In the genomic region with DNA sequence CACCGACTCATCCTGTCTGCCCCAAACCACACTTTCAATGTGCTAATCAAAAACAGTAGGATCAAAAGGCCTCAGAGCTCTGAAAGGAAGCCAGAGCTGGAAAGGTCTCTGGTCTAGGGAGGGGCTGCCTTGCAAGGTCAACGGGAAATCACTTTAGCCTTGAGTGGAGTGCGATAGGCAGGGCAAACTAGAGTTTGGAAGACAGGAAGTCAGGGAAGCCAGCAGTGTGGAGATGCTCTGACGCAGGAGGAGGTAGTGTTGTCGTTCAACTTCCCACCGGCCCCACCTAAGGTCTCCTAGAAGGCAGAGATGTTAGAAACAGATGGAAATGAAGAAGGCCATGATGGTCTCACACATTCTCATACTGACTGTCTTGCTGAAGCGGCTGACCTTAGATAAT, we compare ENCODE assay signal across 11 mouse cellular contexts. TPM values are rescaled to one million over a fixed set of nuclear protein-coding genes. Genes with fewer than 3 reads are reported as not detected.
A peak's percentile ranks its signal among the peaks of the same experiment; 100 is the strongest.
DNase-seq lines count a peak whose midpoint lies in the region; ATAC-seq lines count a peak whose summit lies in the region.
"Had no signal": no experiment of that assay in that cellular context is flagged by ENCODE, and none has a peak within 500 bp of the region (broad histone marks: within the 10 kb centered on the region; RNA-seq: fewer than 3 reads in every experiment).

No protein-coding gene starts in this region.

- WGBS in heart, embryonic 10.5 days = 35% methylated on average over 7 of the region's 7 CpGs
- WGBS in heart, embryonic 16.5 days = 35% methylated on average over 7 of the region's 7 CpGs

- no peak overlapping the region for H3K4me2 ChIP-seq in heart, embryonic 16.5 days (ENCODE audit: low read depth, low read length)
- H3K4me2 ChIP-seq: embryonic facial prominence, embryonic 13.5 days had no signal

- no peak overlapping the region for H3K9ac ChIP-seq in heart, embryonic 16.5 days (ENCODE audit: low read length)
- H3K9ac ChIP-seq: embryonic facial prominence, embryonic 13.5 days had no signal

- H3K9me3 ChIP-seq in heart, embryonic 10.5 days = no peaks in the 10 kb centered on the region
- H3K9me3 ChIP-seq in heart, embryonic 16.5 days (replicated peaks; ENCODE audit: control insufficient read depth, low read length) = no peaks in the 10 kb centered on the region

- H3K36me3 ChIP-seq in heart, embryonic 10.5 days = no peaks in the 10 kb centered on the region
- no peaks in the 10 kb centered on the region for H3K36me3 ChIP-seq in heart, embryonic 16.5 days (ENCODE audit: control insufficient read depth, insufficient read depth)
- H3K36me3 ChIP-seq: embryonic facial prominence, embryonic 13.5 days had no signal

- peak; percentile 73 for ATAC-seq in heart, embryonic 16.5 days (replicated peaks; ENCODE audit: extremely low read depth, insufficient read depth, low FRiP score)
- ATAC-seq in megakaryocyte progenitor cell, adult 5-6 weeks (replicated peaks; ENCODE audit: poor library complexity) = no peak
- ATAC-seq: hindbrain, embryonic 16.5 days; Patski had no signal

- H3K27me3 ChIP-seq in heart, embryonic 10.5 days (ENCODE audit: insufficient read depth, poor library complexity, severe bottlenecking) = no peaks in the 10 kb centered on the region
- H3K27me3 ChIP-seq in heart, embryonic 16.5 days (ENCODE audit: control insufficient read depth, insufficient read depth, low read length) = no peaks in the 10 kb centered on the region
- H3K27me3 ChIP-seq: embryonic facial prominence, embryonic 13.5 days; Patski had no signal

- peak; percentile 98 for DNase-seq in heart, adult 11 months
- DNase-seq in heart, embryonic 10.5 days (ENCODE audit: low spot score) = no peak
- peak; percentile 86 for DNase-seq in ZHBTc4 (ENCODE audit: low read depth, low spot score)
- DNase-seq in kidney, postnatal 25 days = peak; percentile 48 to 78
- DNase-seq in embryo, embryonic 9.5 days (ENCODE audit: extremely low spot score) = no peak
- DNase-seq in cerebellum, adult 11-12 months = no peak

- no peak overlapping the region for H3K27ac ChIP-seq in heart, embryonic 10.5 days
- peak overlapping the region; percentile 79 for H3K27ac ChIP-seq in heart, embryonic 16.5 days (ENCODE audit: low read length)
- H3K27ac ChIP-seq: embryonic facial prominence, embryonic 13.5 days had no signal

- peaks cover 11% of the 10 kb centered on the region for H3K4me1 ChIP-seq in heart, embryonic 10.5 days
- peaks cover 14% of the 10 kb centered on the region for H3K4me1 ChIP-seq in heart, embryonic 16.5 days (ENCODE audit: control insufficient read depth, insufficient read depth, low read length)

- H3K4me3 ChIP-seq in heart, embryonic 10.5 days = no peak overlapping the region
- H3K4me3 ChIP-seq in heart, embryonic 16.5 days (ENCODE audit: low read length) = no peak overlapping the region
- H3K4me3 ChIP-seq: embryonic facial prominence, embryonic 13.5 days had no signal

RNA-seq across cellular contexts. Expression of gene Trp53i11, which starts 52.0 kb away (rescaled TPM):
- polyA plus RNA-seq in heart, embryonic 10.5 days (2016; fragmentation: Nextera tagmentation; extraction: Ambion mirVana) = 22.5 and 24.2 TPM in 2 replicates
- 28.3 and 38.6 TPM in 2 replicates for polyA plus RNA-seq in heart, embryonic 16.5 days (2015; fragmentation: Nextera tagmentation; extraction: Ambion mirVana)
- total RNA-seq in megakaryocyte progenitor cell, adult 5-6 weeks (2015) = 2.2 and 2.4 TPM in 2 replicates
- 1.00 and 1.8 TPM in 2 replicates for total RNA-seq in megakaryocyte progenitor cell, adult 5-6 weeks (2017)

Comparison
In these comparisons a context has a peak if more than half of its experiments do, and no peak if none do; other contexts are left out.
1. DNase-seq: peak in heart, adult 11 months (single experiment), ZHBTc4 (single experiment) and kidney, postnatal 25 days (2 of 2); none in heart, embryonic 10.5 days (single experiment), embryo, embryonic 9.5 days (single experiment) and cerebellum, adult 11-12 months (single experiment).